In the genomic region with DNA sequence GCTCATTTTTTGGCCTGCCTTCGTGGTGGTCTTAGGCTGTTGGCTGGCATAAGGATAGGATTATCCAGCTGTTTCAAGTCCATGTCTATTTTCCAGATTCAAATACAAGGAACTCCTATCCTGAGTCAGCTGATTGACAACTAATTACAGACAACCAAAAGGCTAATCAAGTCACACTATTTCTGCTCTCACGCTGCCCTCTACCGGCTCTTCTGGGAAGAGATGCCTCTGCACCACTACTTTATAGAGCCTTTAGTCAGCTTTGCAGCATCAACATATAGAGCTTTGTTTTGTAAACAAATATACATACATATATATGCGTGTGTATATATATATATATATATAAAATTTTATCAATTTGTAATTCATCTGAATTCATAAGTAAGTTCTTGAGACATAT, we compare ENCODE assay signal across 8 mouse cellular contexts.
A peak's percentile ranks its signal among the peaks of the same experiment; 100 is the strongest.
DNase-seq lines count a peak whose midpoint lies in the region; ATAC-seq and TF ChIP-seq lines count a peak whose summit lies in the region.

No protein-coding gene starts in this region.

- no peaks in the 10 kb centered on the region for H3K27me3 ChIP-seq in liver, adult 2 months (ENCODE audit: control insufficient read depth, insufficient read depth, low read length)
- H3K27me3 ChIP-seq in liver, embryonic 11.5 days (replicated peaks; ENCODE audit: control insufficient read depth, insufficient read depth, low read length): no peaks in the 10 kb centered on the region
- H3K27me3 ChIP-seq in forebrain, postnatal 0 days (ENCODE audit: insufficient read depth, low read length): no peaks in the 10 kb centered on the region; the same call in 1 of the 2 replicates

- no peak for ATAC-seq in liver, embryonic 11.5 days (replicated peaks; ENCODE audit: low FRiP score)
- peak; percentile 66 for ATAC-seq in forebrain, postnatal 0 days

- H3K79me2 ChIP-seq in liver, adult 2 months (ENCODE audit: control insufficient read depth, insufficient read depth, low read length): no peaks in the 10 kb centered on the region

- 31% methylated on average over 4 of the region's 4 CpGs for WGBS in liver, adult 2 months
- 29% methylated on average over 4 of the region's 4 CpGs for WGBS in liver, embryonic 11.5 days
- 21% methylated on average over 4 of the region's 4 CpGs for WGBS in forebrain, postnatal 0 days

- H3K4me1 ChIP-seq in liver, adult 2 months (ENCODE audit: control insufficient read depth, insufficient read depth, low read length): 0 out of 2 replicates have a peak, but pooled peaks cover 1% of the 10 kb centered on the region
- no peaks in the 10 kb centered on the region for H3K4me1 ChIP-seq in liver, embryonic 11.5 days (replicated peaks; ENCODE audit: control insufficient read depth, insufficient read depth, low read length)
- H3K4me1 ChIP-seq in forebrain, postnatal 0 days (ENCODE audit: insufficient read depth): no peaks in the 10 kb centered on the region

- H3K27ac ChIP-seq in liver, adult 2 months (replicated peaks; ENCODE audit: insufficient read depth, low read depth, low read length): no peak overlapping the region
- no peak overlapping the region for H3K27ac ChIP-seq in liver, embryonic 11.5 days (ENCODE audit: low read depth, low read length)
- no peak overlapping the region for H3K27ac ChIP-seq in forebrain, postnatal 0 days (ENCODE audit: low read depth, low read length)

- peak; percentile 10 to 66 for DNase-seq in adrenal gland, adult (ENCODE audit: inconsistent age in 2 of 2, low spot score in 1 of 2)
- no peak for DNase-seq in adrenal gland, adult 8-10 months
- peak; percentile 12 for DNase-seq in liver, adult 2 months (ENCODE audit: extremely low read depth, low read depth, low spot score)
- DNase-seq in liver, embryonic 11.5 days (ENCODE audit: low spot score): no peak
- peak; percentile 12 for DNase-seq in adrenal gland, postnatal 25 days
- DNase-seq in forebrain, postnatal 0 days: peak; percentile 40
- peak; percentile 18 for DNase-seq in lung, postnatal 25 days (ENCODE audit: low spot score)
- DNase-seq in frontal cortex, postnatal 10 days (ENCODE audit: low spot score in 2 of 2): no peak

- H3K36me3 ChIP-seq in liver, adult 2 months (ENCODE audit: control insufficient read depth, insufficient read depth, low read length): no peaks in the 10 kb centered on the region
- no peaks in the 10 kb centered on the region for H3K36me3 ChIP-seq in liver, embryonic 11.5 days (ENCODE audit: control insufficient read depth, insufficient read depth, low read length)
- H3K36me3 ChIP-seq in forebrain, postnatal 0 days (ENCODE audit: insufficient read depth): no peaks in the 10 kb centered on the region

- no peaks in the 10 kb centered on the region for H3K9me3 ChIP-seq in liver, embryonic 11.5 days (ENCODE audit: control insufficient read depth, low read length)
- H3K9me3 ChIP-seq in forebrain, postnatal 0 days (ENCODE audit: low read length): no peaks in the 10 kb centered on the region

- no peak overlapping the region for H3K4me3 ChIP-seq in liver, adult 2 months (ENCODE audit: insufficient read depth, low read depth, low read length)
- no peak overlapping the region for H3K4me3 ChIP-seq in liver, embryonic 11.5 days (ENCODE audit: low read depth, low read length)
- H3K4me3 ChIP-seq in forebrain, postnatal 0 days (ENCODE audit: low read depth, low read length): no peak overlapping the region

- no peak for TF ChIP-seq POLR2A in liver, adult 2 months (IDR thresholded peaks at IDR 0.05; ENCODE audit: extremely low read depth, insufficient read depth, low read length)

- TF ChIP-seq CTCF in liver, adult 2 months (IDR thresholded peaks at IDR 0.05; ENCODE audit: low read depth, low read length): peak; percentile 46
- peak; percentile 61 for TF ChIP-seq CTCF in forebrain, postnatal 0 days (IDR thresholded peaks at IDR 0.05; ENCODE audit: low read depth)

- H3K9ac ChIP-seq in liver, adult 2 months (ENCODE audit: low read depth, low read length): no peak overlapping the region
- H3K9ac ChIP-seq in liver, embryonic 11.5 days (ENCODE audit: low read depth, low read length): no peak overlapping the region
- no peak overlapping the region for H3K9ac ChIP-seq in forebrain, postnatal 0 days

- H3K4me2 ChIP-seq in liver, embryonic 11.5 days: no peak overlapping the region
- no peak overlapping the region for H3K4me2 ChIP-seq in forebrain, postnatal 0 days (ENCODE audit: low read depth)

Comparison
In these comparisons a context has a peak if more than half of its experiments do, and no peak if none do; other contexts are left out.
1. DNase-seq: peak in adrenal gland, adult (2 of 2), liver, adult 2 months (single experiment), adrenal gland, postnatal 25 days (single experiment), forebrain, postnatal 0 days (single experiment) and lung, postnatal 25 days (single experiment); none in adrenal gland, adult 8-10 months (single experiment), liver, embryonic 11.5 days (single experiment) and frontal cortex, postnatal 10 days (0 of 2).